Mouse (Mus musculus): ENCODE data around the gene Cnot3.
"Not testable (repeated sequence)": the region's sequence is repeated elsewhere in the genome, so short reads cannot be mapped to it uniquely, and the experiment has no call there.

DNA sequence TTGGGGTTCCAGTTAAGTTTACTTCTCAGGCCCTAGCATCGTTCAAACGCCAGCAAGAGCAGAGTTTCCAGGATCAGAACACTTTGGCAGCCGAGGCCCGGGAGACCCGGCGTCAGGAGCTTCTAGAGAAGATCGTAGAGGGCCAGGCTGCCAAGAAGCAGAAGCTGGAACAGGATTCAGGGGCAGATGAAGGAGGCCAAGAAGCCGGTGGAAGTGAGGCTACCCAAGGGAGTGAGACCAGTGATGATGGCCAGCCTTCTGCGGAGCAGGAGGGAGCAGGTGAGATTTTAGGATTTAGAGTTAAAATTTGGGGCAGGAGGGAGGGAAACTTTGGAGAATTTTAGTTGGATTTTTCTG lies 49.9 kb downstream of the Cnot3 start:
- not testable (repeated sequence) for TF ChIP-seq POLR2A (IDR thresholded peaks at IDR 0.05; ENCODE audit: borderline replicate concordance, low read depth, low read length); CTCF (IDR thresholded peaks at IDR 0.05; ENCODE audit: low read depth, low read length)

Data from bone marrow macrophage, adult 2 months (primary cell).